Mouse (Mus musculus): Measurements from ENCODE around the gene Mphosph9.
"Not testable (repeated sequence)": the region's sequence is repeated elsewhere in the genome, so short reads cannot be mapped to it uniquely, and the experiment has no call there.

The Mphosph9 gene

DNA sequence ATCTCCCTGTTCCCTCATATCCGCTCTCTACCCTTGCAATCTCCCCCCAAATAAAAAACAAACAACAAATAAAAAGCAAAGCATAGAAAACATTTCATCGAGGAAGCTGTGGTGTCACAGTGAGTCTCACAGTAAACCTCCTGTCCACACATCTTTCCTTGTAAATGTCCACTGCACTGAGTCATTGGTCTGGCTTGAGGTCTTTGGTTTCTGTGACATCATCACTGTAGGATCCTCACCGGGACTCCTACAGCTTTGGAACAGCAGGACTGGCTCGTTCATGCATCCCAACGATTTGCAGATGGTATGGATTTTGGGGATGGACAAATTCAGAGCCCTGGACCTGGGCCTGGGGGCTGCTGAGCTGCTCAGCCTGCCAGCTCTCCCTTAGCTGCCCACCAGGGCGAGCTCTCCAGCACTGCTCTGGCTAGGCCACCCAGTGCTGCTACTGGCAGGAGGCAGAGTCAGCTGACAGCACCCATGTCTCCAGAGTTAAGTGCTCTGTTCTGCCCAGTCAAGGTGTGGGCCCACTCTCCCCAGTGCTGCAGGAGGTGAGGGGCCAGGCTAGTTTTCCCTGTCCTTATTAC, 14.1 kb upstream of the Mphosph9 start:
- peak; percentile 35 to 48 for DNase-seq

DNA sequence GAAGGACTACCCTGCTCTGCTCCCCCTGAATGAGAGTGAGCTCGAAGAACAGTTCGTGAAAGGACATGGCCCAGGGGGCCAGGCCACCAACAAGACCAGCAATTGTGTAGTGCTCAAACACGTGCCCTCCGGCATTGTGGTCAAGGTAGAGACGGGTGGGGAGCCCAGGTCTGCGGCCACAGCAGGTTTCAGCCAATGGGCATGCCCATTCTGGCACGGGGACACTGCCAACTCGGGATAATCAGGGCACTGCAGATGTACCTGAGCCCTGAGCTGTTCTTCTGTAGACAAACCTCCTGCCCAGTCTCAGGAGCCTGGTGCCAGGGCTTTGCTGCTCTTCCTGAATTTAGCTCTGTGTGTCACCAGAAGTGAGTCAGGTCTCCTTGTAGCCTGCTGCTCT, 11.0 kb upstream of the Mphosph9 start:
- DNase-seq, result no peak

DNA sequence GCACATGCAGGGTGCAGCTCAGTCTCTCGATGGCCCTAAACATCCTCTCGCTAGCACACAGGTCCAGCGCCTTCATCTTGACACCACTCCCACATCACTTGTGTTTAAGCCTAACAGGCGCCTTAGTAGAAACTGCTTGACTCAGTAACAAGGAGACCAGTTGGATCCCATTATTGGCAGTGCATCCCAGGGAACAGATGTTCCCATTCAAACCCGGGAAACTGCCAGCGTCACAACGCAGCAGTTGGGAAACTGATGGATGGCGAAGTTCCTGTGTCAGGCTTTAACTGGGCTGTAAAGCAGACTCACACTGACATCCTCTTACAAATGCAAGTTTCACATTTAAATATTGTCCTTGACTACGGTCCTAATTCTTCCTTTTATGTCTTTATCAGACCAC, 10.1 kb upstream of the Mphosph9 start:
- no peak for DNase-seq

DNA sequence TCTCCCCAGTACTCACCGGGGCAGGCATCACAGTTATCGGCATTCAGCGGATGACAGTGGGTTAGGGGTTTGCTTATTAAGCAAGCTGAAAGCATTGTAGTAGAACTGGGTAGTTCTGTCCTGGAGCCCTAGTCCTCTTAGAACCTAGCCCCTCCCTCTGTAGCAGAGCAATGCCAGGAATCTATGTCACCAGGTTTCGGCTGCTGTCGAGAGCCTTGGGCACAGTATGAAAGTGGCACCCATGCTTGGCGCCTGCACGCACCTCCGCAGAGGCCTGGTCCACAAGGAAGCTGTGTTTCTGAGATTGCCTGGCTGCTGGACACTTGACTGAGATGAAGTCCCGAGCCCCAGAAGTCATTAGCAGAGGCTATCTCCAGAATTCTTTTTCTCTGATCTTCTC, 9.3 kb upstream of the Mphosph9 start:
- DNase-seq, result no peak

DNA sequence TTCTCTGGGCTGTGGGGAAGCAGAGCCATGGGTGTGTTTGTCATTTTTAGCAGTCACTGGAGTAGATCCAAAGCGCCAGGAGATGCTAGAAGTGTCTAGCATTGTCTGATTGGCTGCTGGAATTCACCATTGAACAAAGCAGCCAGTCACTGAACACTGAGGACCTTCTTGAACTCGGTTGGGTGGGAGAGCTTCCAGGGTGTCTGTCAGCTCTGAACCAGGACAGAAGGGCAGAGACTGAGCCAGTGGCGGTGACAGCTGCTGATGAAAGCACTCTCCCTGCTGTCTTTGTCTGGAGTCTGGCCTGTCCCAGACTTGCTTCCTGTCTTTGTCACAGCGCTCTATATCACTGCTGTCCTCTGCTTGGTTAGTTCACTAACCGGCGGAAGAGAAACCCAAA, 6.6 kb upstream of the Mphosph9 start:
- DNase-seq, result no peak

DNA sequence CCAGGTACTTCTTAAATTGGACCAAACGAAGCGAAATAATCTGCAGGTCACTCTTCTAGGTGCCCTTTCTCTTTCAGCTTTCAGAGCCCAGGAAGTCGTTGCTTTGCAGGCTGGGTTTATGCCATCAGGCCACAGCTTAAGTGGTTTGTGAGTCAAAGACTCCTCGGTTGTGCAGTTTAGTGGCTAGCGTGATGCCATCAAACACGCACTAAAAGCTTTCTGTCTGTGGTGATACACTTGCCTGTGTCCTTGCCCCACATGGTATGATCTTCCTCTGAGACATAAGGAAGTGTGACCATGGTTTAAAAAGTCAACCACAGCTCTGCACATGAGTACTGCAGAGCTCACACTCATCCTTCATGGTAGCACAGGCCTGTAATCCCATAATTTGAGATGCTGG, 2.3 kb upstream of the Mphosph9 start:
- no peak for DNase-seq

DNA sequence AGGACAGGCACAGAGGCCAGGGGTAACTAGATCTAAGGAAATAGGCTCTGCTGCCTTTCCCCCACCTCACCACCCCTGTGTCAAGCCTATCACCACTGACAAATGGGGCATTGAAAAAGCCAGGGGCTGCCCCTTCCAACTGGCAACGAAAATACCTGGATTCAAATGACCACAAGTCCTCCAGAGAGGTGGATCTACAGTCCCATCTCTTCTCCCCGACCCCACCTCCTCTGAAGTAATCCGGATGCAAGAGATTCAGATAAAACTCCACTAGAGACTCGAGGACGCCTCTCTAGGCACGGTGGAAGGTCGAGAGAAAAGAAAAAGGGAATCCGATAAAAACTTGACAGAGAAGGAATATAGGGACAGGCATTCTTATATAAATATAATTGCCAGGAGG, 943 bp downstream of the Mphosph9 start:
- DNase-seq, result peak in 1 of 2 experiments; percentile 26

DNA sequence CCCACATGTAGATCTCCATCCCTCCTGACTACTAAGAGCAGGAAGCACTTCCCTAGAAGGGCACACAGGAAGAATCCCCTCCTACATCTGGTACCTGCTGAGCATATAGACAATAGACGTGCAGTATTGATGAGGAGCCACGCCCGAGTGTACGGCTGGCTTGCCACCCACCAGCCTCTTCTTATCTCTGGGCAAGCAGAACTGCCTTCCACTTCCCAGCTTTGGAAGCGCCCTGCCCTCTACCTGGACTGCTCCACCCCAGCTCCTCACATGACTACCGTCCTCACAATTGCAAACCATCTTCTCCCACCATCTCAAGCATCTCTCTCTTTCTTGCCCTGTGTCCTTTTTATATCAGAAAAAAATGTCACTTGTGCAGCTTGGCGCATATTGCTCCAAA, 10.1 kb downstream of the Mphosph9 start:
- no peak for DNase-seq

DNA sequence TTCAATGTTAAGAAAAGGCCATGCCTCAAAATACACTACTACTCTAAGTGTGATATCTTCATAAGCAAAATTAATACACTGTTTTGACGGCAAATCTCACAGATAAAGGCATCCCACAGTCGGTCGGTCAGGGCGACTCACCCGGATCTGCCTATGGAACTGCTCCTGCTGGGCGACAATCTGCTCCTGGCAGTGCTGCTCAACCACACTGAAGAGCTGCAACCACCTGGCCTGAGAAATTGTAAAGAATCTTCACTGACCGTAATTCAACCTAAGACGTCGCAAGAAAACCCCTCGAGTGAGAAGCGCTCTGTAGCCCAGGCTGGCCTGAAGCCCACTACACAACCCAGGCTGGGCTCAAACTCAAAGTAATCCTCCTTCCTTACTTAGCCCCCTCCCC, 11.8 kb downstream of the Mphosph9 start:
- DNase-seq, result no peak

DNA sequence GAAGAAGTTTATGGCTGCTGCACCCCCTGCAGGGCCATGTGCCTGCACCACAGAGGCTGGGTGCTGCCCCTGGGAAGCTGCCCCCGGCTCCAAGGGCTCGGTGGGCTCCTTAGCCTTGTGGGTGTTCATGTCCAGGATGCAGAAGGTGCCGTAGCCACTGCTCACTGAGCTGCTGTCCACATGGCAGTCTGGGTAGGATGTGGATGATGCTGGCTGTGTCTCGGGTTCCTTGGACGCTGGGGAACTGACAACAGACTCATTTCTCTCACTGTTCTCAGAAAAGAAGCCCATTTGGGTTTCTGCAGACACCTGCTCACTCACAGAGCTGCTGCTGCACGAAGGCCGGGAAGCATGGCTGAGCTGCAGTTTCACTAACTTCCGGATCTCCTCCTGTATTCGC, 12.3 kb downstream of the Mphosph9 start:
- no peak for DNase-seq

DNA sequence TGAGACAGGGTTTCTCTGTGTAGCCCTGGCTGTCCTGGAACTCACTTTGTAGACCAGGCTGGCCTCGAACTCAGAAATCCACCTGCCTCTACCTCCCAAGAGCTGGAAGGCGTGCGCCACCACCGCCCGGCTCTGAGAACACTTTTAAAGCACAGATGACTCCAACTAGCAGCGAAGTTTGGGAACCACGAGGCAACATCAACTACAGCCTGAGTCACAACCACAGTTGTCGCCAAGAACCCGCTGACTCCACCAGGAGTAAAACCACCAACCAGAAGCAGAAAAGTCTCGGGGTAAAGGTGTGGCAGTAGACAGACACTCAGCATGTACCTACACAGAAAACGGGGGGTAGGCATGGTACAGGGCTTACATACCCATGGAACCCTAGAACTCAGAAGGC, 17.7 kb downstream of the Mphosph9 start:
- DNase-seq, result no peak

DNA sequence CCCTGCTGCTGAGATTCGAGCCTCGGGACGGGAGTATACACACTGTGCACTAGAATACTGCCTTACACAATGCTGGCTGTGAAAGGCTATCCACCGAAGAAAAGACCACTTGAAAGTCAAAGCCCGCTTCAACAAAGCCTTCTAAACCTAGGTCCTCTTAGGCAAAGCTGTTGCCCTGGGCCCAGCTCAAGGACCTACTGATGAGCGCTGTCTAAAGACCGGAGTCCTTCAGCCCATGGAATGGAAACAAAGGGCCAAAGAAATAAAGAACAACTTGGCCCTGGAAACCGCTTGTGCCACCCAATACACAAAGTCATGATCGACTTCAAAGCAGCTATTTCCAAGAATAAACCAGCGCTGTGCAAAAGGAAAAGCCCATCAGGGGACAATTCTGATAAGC, 18.6 kb downstream of the Mphosph9 start:
- no peak for DNase-seq

DNA sequence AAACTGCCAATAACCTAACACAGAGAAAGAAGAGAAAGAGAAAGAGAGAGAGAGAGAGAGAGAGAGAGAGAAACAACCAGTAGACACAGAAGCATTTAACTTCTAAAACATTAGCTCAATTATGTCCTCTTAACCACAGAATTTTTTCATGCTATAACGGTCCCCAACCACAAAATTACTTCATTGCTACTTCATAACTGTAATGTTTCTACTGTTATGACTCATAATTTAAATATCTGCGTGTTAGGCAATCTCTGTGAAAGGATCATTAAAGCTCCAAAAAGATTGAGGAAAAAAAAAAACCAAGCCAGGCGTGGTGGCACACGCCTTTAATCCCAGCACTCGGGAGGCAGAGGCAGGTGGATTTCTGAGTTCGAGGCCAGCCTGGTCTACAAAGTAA, 24.9 kb downstream of the Mphosph9 start:
- not testable (repeated sequence) for DNase-seq

DNA sequence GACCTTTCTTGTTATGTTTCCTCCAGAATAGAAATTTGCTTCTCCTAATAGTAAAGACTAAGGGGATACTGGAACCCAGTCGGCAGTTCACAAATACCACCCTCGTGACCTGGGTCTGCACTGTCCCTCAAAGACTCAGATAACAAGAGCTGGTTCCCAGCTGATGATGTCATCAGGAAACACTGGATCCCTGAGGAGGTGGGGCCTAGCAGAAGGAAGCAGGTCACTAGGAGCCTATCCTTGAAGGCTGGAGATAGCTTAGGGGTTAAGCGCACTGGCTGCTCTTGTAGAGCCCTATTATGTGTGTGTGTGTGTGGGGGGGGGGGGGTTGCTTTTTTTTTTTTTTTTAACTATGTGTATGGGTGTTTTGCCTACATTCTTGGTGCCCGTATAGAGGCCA, 27.6 kb downstream of the Mphosph9 start:
- DNase-seq, result no peak

DNA sequence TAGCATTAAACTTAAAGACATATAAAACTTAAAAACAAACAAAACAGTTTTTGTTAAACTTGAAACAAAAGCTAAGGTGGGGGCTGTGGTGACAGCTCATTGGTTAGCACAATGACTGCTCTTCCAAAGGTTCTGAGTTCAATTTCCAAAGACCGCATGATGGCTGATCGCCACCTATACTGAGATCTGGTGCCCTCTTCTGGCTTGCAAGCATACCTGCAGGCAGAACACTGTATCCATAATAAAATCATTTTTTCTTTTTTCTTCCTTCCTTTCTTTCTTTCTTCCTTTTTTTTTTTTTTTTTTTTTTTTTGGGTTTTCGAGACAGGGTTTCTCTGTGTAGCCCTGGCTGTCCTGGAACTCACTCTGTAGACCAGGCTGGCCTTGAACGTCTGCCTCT, 28.5 kb downstream of the Mphosph9 start:
- DNase-seq, result not testable (repeated sequence)

DNA sequence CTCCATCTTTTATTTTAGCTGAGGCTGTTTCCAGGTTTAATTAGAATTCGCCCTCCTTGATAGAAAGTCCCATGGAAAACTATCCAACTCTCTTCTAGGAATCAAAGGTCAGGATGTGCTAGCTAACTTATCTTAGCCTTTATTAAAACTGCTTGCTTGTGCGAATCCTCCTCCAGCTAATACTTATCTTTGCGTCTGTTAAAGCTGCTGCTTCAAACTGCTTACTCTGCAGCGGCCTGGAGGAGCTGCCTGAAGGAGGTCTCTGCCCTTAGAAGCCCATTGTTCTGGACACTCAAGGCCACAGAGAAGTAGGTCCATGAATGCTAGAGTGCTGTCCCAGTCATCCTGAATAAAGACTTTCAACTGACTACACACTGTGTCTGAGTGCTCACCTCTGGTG, 31.3 kb downstream of the Mphosph9 start:
- no peak for DNase-seq

DNA sequence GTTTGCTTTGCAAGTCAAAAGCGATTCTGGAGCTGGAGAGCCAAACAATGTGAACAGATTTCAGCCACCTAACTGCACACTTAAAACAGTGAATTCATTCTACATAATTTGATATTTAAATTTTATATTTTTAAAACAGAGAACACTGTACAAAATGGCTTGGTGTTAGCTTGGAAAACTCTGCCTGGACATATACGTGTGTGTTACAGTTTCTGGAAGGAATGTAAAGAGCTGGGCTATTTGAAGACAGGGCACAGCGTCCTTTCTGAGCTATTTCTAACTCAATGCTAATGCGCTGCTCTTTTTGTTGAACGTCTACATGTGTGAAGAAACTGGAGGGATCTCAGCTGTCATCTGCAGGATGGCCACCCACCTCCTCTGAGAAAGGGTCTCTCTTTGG, 33.8 kb downstream of the Mphosph9 start:
- no peak for DNase-seq

DNA sequence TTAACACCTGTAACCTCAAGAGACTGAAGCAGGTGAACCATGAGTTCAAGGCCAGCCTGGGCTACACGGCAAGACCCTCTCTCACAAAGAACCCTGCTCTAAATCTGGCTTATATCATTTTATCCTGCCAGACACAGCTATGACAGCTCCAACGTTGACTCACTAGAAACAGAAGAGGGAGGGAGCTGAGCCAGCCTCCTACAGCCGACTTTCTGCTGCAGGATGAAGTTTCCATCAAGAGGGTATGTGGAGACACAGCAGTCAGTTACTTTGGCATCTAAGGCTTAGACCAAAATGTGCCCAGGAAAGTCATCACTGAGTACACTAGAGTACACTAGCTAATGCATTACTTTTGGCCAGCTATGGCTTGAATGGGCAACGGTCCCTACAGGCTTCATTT, 37.6 kb downstream of the Mphosph9 start:
- no peak for DNase-seq

DNA sequence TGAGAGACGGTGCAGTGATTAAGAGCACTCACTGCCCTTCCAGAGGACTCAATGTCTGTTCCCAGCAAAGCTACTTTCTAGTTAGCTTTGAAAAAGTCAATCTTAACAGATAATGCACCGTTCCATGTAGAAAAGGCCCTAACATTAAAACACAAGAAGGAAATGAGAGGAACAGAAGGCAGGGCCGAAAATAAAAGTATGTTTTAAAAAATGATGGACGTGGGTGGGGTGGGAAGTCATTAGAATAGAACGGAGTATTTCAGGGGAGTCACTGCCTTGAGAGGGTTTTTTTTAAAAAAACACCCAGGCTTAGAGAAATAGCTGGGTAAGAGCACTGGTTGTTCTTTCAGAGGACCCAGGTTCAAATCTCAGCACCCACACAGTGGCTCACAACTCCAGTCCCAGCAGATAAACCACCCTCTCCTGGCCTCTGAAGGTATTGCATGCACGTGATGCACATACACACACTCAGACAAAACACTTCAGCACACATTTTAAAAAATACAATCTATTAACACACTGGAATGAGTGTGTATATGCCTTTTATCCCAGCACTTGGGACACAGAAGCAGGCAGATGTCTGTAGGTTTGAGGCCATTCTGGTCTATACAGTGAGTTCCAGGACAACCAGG, 40.0 kb downstream of the Mphosph9 start:
- no peak for DNase-seq

DNA sequence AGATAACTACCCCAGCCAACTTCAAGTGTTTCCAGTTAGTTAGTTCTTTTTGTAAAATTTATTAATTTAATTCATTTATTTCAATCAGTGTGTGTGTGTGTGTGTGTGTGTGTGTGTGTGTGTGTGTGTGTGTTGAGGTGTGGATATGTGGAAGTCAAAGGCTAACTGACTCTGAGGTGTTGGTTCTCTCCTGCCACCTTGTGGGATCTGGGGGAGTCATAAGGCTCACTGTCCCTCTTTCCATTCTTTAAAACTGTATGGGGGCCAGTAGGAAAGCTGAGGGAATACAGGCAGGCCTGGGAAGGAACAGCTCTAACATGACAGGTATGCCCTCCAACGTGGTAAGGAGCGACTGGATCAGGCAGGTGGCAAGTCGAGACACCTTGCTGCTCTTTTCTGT, 43.4 kb downstream of the Mphosph9 start:
- peak; percentile 19 for DNase-seq

DNA sequence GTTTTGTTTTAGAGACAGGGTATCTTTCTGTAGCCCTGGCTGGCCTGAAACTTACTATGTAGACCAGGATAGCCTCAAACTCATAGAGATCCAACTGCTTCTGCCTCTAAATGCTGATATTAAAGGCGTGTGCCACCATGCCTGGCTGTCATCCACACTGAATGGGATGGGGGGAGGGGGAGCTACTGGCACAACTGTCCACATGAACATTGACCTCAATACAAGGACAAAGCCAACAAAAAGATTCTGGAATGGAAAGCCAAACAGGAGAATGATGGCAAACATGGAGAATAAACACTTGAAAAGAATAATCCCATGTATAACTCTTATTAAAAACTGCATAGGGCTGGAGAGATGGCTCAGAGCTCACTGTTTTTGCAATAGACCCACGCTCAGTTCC, 44.9 kb downstream of the Mphosph9 start:
- DNase-seq, result no peak

DNA sequence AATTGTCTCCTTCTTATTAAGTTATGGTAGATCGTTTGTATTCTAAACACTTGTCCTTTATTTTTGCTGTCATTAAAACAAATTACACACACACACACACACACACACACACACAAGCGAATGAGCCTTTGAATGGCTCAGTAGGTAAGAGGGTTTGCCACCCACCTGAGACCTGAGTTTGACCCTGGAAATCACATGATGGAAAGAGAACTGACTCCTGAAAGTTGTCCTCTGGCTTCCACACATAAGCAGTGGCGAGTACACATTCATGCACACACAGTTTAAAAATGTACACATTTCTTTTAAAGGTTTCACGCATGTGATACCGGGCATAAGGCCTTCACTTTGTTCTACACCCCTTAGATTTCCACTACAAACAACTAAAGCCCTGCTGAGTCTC, 57.5 kb downstream of the Mphosph9 start:
- no peak for DNase-seq

DNA sequence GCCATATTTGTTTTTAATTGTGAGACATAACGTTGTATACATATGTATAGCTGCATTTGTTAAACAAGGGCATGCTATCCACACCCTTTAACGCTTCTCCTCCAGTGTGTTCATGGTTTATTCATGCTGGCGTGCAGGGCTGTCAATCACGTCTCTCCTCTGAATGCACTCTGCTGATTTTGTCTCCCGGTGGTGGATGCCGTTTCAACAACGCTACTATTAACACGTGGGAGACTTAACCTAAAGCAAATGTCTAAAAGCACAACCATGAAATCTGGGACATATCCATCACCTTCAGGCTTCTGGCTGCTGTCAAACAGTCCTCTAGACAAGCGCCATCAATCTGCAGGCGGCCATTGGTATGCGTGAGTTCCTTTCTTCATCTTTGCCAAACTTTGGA, 58.1 kb downstream of the Mphosph9 start:
- DNase-seq, result no peak

DNA sequence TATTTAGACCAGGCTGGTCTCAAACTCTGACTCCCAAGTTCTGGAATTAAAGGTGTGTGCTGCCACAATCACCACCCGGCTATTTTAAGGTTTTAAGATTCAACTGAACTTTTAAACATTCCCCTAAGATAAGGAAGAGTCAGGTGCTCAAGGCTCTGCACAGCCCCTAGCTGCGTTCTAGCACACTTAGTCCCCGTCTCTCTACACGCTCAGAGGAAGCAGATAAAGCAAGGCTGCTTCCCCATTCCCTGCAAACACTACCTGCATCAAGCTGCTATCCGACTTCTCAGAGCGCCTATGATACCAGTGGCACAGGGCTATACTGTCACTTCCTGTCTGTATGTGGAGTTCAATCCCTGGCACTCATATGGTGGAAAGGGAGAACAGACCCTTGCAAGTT, 60.1 kb downstream of the Mphosph9 start:
- no peak for DNase-seq

DNA sequence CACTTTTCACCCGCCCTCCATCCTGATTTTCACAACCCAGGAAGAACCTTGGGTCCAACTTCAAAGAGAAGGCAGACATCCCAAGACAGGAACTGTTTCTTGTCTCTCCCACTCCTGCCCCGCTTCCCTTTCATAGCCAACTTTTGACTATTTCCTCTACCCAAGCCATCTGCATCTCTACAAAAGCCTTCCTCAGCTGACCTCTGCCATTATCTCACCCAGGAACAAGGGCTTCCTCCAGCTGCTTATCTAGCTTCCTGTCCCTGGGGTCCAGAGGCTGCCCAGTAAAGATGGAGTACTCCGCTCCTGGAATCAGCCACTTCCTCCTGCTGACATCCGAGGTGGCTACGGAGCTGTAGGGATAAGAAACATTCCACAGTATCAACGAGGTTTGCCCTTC, 61.0 kb downstream of the Mphosph9 start:
- no peak for DNase-seq
